Mouse (Mus musculus): ENCODE data around the gene Gm9376.

DNA sequence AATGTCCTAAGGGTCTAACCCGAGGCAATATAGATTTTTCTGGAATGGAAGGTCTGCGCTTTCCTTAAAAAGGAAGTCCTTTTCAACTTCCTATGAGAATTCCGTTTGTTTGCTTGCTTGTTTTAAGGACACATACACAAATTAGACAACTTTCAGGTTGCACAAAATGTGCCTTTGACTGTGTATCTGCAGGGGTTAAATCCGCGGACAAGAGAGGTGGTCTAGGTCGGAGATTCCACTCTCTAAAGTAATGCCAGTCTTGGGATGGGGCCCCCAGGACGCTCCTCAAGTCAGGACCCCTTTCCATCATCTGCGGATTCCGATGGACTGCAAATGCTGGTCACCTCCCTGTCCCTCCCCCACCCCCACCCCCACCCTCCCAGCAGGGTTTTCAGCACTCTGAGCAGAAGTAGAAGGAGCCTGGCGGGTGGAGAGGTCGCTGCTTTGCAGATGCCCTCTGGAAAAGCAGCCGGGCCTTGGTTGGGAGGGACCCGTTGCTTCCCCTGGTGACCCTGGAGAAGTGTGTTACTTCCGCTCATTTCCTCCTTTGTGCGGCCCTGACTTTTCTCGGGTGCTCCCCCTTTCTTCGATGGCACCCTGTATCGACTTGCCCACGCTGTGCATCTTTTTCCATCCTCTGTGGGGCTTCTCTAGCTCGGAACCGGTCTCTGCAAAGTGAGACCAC is 40.1 kb upstream of the Gm9376 start:
- TF ChIP-seq CTCF (IDR thresholded peaks at IDR 0.05; ENCODE audit: low read depth), result no peak
- TF ChIP-seq EP300 (IDR thresholded peaks at IDR 0.05; ENCODE audit: low read depth), result no peak

All from liver, embryonic 14.5 days (tissue).